Mouse (Mus musculus): ENCODE data around the gene Fam114a2. TPM values are rescaled to one million over a fixed set of nuclear protein-coding genes. Genes with fewer than 3 reads are reported as not detected.

Fam114a2 gene
- polyA plus RNA-seq, 1 experiment from 2014 or later: 62.4 TPM

DNA sequence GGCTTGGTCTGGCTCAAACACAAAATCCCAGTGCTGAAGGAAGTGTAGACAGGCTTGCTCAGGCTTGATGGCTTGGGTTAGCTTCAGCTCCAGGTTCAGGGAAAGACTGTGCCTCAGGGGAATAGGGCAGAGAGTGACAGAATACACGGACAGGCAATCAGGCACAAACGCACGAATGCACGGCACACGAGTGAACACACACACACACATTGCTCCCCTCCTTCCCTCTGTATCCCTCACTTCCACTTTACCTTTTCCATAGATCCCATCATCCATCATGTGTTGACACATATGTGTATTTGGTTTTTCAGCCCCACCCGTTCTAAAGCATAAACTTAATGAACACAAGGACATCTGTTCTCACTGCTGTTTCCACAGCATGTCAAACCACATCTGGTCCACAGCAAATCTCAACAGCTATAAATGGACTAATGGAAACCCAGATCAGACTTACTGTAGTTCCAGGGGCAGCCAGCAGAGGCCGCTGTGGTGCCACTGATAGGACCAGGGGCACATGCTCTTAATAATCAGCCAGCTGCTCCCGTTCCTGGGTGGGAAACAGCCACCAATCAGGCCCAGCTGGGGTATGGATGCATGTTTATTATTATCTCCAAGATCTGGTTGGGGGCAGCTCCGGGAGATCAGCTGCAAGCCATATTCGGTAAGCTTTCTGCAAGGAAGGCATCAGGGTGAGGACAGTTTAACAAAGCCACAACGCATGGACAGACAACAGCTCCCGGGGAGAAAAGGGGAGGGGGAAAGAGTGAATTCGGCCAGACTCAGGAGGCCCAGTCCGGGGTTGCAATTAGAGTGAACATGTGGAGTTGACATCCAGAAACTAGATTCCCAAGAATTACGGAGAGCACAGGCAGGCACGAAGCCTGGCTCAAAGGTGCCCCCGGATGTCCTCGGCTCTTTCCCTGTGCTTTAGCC lies 30.5 kb upstream of the Fam114a2 start:
- Histone ChIP-seq H3K27ac (replicated peaks; ENCODE audit: low read depth, low read length) (peak overlapping the region; percentile 55), H3K36me3 (ENCODE audit: control insufficient read depth, insufficient read depth, low read length) (no peaks in the 10 kb centered on the region), H3K4me3 (replicated peaks; ENCODE audit: low read depth, low read length) (no peak overlapping the region), H3K9ac (replicated peaks; ENCODE audit: low read length) (no peak overlapping the region), H3K27me3 (ENCODE audit: control insufficient read depth, insufficient read depth, low read length) (no peaks in the 10 kb centered on the region), H3K9me3 (ENCODE audit: control insufficient read depth, low read length) (no peaks in the 10 kb centered on the region), H3K4me1 (ENCODE audit: control insufficient read depth, insufficient read depth, low read length) (peaks cover 27% of the 10 kb centered on the region), H3K4me2 (ENCODE audit: low read length) (peak overlapping the region; percentile 41)
- DNase-seq (peak; percentile 94), ATAC-seq (ENCODE audit: low FRiP score, low TSS enrichment) (peak; percentile 72)
- WGBS: 23% methylated on average over 18 of the region's 18 CpGs

DNA sequence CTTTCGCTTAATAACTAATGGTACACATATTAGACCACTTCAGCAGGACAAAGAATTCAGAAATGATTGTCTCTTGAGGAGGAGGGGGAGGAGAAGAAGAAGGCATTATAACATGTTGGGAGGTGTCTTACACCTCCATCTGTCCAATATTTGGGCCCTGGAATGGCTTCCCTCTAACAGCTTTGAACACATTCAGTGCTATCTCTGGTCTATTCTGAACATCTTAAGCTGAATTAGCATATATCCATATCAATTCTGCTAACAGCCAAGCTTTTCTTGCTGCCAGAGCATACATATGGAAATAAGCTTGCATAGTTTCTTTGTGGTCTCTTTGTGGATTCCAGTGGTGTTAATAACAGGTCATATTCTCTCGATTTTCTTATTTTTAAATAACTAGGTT lies 22.3 kb upstream of the Fam114a2 start:
- no peak overlapping the region for H3K9ac ChIP-seq (replicated peaks; ENCODE audit: low read length)
- no peaks in the 10 kb centered on the region for H3K4me1 ChIP-seq (ENCODE audit: control insufficient read depth, insufficient read depth, low read length)
- H3K4me2 ChIP-seq (ENCODE audit: low read length): no peak overlapping the region
- ATAC-seq (ENCODE audit: low FRiP score, low TSS enrichment): no peak
- no peaks in the 10 kb centered on the region for H3K9me3 ChIP-seq (ENCODE audit: control insufficient read depth, low read length)
- H3K27ac ChIP-seq (replicated peaks; ENCODE audit: low read depth, low read length): 0 out of 2 replicates have a peak overlapping the region, but pooled peaks have one; percentile 52
- no peak for DNase-seq
- H3K27me3 ChIP-seq (ENCODE audit: control insufficient read depth, insufficient read depth, low read length): no peaks in the 10 kb centered on the region
- no peaks in the 10 kb centered on the region for H3K36me3 ChIP-seq (ENCODE audit: control insufficient read depth, insufficient read depth, low read length)
- WGBS: 66% methylated on average over 2 of the region's 2 CpGs
- no peak overlapping the region for H3K4me3 ChIP-seq (replicated peaks; ENCODE audit: low read depth, low read length)

DNA sequence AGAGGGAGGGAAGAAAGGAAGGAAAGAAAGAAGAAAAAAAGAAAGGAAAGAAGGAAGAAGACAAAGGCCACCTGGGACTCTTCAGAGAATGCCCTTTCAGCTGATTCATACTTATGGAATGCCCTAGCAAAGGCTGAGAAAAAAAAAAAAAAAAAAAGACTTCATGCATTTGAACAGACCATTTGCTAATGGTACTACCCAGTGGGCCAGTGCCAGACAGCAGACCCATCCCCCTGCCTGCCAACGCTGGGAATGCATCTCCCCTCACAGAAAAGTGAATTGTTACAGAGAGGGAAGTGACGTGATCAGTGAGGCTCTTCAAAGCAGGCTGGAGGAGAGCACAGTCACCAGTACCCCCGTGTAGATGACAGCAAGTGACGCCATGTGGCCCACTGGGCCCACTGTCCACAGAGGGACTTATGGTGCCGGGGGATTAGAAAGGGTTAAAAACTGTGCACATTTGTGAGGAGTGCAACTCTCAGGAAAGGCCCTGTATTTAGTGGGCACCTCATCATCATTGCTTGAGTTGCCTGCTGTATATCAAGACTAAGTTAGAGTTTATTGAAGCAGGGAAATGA lies 21.5 kb upstream of the Fam114a2 start:
- 65% methylated on average over 5 of the region's 5 CpGs for WGBS
- no peak overlapping the region for H3K9ac ChIP-seq (replicated peaks; ENCODE audit: low read length)
- H3K4me3 ChIP-seq (replicated peaks; ENCODE audit: low read depth, low read length): no peak overlapping the region
- H3K36me3 ChIP-seq (ENCODE audit: control insufficient read depth, insufficient read depth, low read length): no peaks in the 10 kb centered on the region
- H3K9me3 ChIP-seq (ENCODE audit: control insufficient read depth, low read length): no peaks in the 10 kb centered on the region
- 0 out of 2 replicates have a peak overlapping the region, but pooled peaks have one; percentile 52 for H3K27ac ChIP-seq (replicated peaks; ENCODE audit: low read depth, low read length)
- no peak for ATAC-seq (ENCODE audit: low FRiP score, low TSS enrichment)
- no peak overlapping the region for H3K4me2 ChIP-seq (ENCODE audit: low read length)
- no peaks in the 10 kb centered on the region for H3K4me1 ChIP-seq (ENCODE audit: control insufficient read depth, insufficient read depth, low read length)
- DNase-seq: no peak
- H3K27me3 ChIP-seq (ENCODE audit: control insufficient read depth, insufficient read depth, low read length): no peaks in the 10 kb centered on the region

DNA sequence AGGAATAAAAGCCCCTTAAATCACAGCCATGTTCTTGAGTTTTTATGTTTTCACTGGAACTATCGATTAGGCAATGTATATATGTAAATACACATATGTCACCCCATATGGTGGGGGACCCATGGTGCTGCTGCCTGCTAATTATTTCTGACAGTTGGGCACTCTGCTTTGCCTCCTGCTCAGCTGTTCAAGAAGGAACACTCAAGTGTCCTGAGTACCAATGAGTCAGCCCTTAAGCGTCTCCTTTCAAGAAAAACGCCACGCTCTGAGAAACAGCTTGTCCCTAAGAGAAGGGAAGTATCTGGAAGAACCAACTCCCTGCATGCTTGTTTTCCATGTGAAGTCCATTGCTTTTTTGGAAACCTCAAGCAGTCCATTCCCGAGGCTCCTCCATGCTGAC lies 17.5 kb upstream of the Fam114a2 start:
- Histone ChIP-seq H3K27ac (replicated peaks; ENCODE audit: low read depth, low read length) (no peak overlapping the region), H3K9ac (replicated peaks; ENCODE audit: low read length) (no peak overlapping the region), H3K4me1 (ENCODE audit: control insufficient read depth, insufficient read depth, low read length) (peaks cover 14% of the 10 kb centered on the region), H3K36me3 (ENCODE audit: control insufficient read depth, insufficient read depth, low read length) (peaks cover 17% of the 10 kb centered on the region), H3K4me3 (replicated peaks; ENCODE audit: low read depth, low read length) (no peak overlapping the region), H3K4me2 (ENCODE audit: low read length) (no peak overlapping the region), H3K9me3 (ENCODE audit: control insufficient read depth, low read length) (no peaks in the 10 kb centered on the region), H3K27me3 (ENCODE audit: control insufficient read depth, insufficient read depth, low read length) (no peaks in the 10 kb centered on the region)
- no peak for DNase-seq
- ATAC-seq (ENCODE audit: low FRiP score, low TSS enrichment): no peak
- 79% methylated on average over 5 of the region's 5 CpGs for WGBS

DNA sequence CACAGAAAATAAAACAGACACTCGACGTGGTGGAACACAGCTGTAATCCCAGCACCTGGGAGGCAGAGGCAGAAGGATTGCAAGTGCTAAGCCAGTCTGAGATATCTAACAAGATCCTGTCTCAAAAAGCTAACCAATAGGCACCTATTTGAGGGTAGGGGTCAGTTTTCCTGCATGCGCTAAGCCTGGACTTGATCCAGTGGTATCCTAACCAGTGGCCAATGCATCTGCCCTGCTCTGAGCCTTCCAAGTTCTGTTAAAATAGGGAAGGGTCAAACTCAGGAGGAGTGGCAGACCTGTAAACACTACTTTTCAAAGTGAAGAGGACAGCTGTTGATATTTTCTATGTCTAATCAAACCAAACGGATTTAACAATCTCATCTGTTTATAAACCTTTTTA lies 13.9 kb upstream of the Fam114a2 start:
- H3K9ac ChIP-seq (replicated peaks; ENCODE audit: low read length): no peak overlapping the region
- H3K4me2 ChIP-seq (ENCODE audit: low read length): no peak overlapping the region
- 87% methylated on average over 4 of the region's 4 CpGs for WGBS
- H3K4me1 ChIP-seq (ENCODE audit: control insufficient read depth, insufficient read depth, low read length): peaks cover 17% of the 10 kb centered on the region
- ATAC-seq (ENCODE audit: low FRiP score, low TSS enrichment) (no peak), DNase-seq (no peak)
- peak overlapping the region; percentile 89 for H3K27ac ChIP-seq (replicated peaks; ENCODE audit: low read depth, low read length)
- H3K4me3 ChIP-seq (replicated peaks; ENCODE audit: low read depth, low read length): no peak overlapping the region
- no peaks in the 10 kb centered on the region for H3K9me3 ChIP-seq (ENCODE audit: control insufficient read depth, low read length)
- no peaks in the 10 kb centered on the region for H3K27me3 ChIP-seq (ENCODE audit: control insufficient read depth, insufficient read depth, low read length)
- H3K36me3 ChIP-seq (ENCODE audit: control insufficient read depth, insufficient read depth, low read length): peaks cover 44% of the 10 kb centered on the region

DNA sequence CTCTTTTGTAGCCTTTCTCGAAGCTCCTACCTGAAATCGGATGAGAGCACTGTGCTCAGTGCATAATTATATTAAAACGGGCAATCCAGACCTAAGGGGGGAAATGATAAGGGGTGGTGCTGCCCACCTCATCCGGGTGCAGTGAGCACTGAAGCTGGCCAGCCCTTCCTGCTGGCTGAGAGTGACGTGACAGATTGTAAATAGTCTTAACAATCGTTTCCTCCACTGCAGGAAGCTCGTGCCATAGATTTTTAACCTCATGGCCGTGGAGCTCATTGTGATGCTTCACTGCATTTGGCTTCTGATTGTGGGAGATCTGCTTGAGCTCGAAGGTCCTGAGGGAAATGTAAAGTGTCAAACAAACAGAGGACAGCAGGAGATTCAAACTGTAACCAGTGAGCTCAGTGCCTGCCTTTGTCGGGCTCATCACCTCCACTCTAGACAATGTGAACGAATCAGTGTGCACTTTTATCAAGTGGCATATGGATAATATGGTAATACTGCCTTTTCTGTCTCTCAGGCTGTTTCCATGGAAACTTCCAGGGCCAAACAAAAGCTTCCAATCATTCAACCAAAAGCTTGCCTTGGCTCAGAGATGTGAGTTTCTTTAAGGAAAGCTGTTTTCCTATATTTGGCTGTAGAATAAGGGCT lies 13.0 kb upstream of the Fam114a2 start:
- Histone ChIP-seq H3K9ac (replicated peaks; ENCODE audit: low read length) (peak overlapping the region; percentile 39), H3K36me3 (ENCODE audit: control insufficient read depth, insufficient read depth, low read length) (peaks cover 44% of the 10 kb centered on the region), H3K9me3 (ENCODE audit: control insufficient read depth, low read length) (no peaks in the 10 kb centered on the region), H3K4me1 (ENCODE audit: control insufficient read depth, insufficient read depth, low read length) (peaks cover 17% of the 10 kb centered on the region), H3K27ac (replicated peaks; ENCODE audit: low read depth, low read length) (peak overlapping the region; percentile 89), H3K27me3 (ENCODE audit: control insufficient read depth, insufficient read depth, low read length) (no peaks in the 10 kb centered on the region), H3K4me2 (ENCODE audit: low read length) (peak overlapping the region; percentile 13; the same call in 1 of the 2 replicates), H3K4me3 (replicated peaks; ENCODE audit: low read depth, low read length) (no peak overlapping the region)
- 8% methylated on average over 11 of the region's 11 CpGs for WGBS
- DNase-seq (peak; percentile 81), ATAC-seq (ENCODE audit: low FRiP score, low TSS enrichment) (peak; percentile 48; the same call in 1 of the 2 replicates)

DNA sequence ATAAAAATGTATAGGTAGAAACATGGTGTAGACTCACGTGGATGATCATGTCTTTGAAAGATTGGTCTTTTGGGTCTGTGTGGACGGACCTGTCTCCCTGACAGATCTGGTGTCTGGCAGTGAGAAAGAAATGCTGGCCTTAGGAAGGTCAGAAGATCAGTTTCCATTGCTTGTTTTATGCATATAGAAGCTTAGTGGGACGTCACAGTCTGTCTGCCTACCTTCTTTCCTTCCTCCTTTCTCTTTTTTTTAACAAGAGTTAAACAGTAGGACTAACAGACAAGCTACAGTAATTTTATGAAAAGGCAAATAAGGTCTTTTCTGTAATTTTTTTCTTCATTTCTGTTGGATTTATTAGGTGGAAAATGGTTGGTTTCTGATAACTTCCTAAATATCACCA lies 10.7 kb upstream of the Fam114a2 start:
- Histone ChIP-seq H3K9me3 (ENCODE audit: control insufficient read depth, low read length) (no peaks in the 10 kb centered on the region), H3K36me3 (ENCODE audit: control insufficient read depth, insufficient read depth, low read length) (peaks cover 44% of the 10 kb centered on the region), H3K27ac (replicated peaks; ENCODE audit: low read depth, low read length) (no peak overlapping the region), H3K4me3 (replicated peaks; ENCODE audit: low read depth, low read length) (no peak overlapping the region), H3K4me1 (ENCODE audit: control insufficient read depth, insufficient read depth, low read length) (peaks cover 17% of the 10 kb centered on the region), H3K4me2 (ENCODE audit: low read length) (no peak overlapping the region), H3K9ac (replicated peaks; ENCODE audit: low read length) (no peak overlapping the region), H3K27me3 (ENCODE audit: control insufficient read depth, insufficient read depth, low read length) (no peaks in the 10 kb centered on the region)
- DNase-seq: no peak
- 92% methylated on average over 3 of the region's 3 CpGs for whole genome bisulfite sequencing
- no peak for ATAC-seq (ENCODE audit: low FRiP score, low TSS enrichment)

DNA sequence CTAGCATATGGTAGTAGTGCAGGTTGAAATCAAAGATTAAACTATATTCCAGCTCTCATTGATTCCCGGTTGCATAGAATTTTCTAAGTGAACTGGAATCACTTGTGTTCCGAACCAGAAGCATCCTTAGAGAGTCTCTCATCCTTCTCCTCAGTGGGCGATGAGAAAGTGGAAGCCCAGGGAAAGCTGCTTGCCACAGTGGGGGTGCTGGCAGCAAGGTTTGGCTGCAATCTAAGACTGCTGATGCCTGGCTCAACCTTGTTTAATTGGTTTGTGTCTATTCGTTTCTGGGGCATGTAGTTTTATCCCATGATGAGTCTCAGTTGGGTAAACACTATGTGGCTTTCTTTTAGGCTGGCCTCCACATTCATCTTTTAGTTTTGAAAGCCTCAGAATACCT lies 9.1 kb upstream of the Fam114a2 start:
- H3K27ac ChIP-seq (replicated peaks; ENCODE audit: low read depth, low read length): no peak overlapping the region
- H3K4me2 ChIP-seq (ENCODE audit: low read length): no peak overlapping the region
- WGBS: 88% methylated on average over 4 of the region's 4 CpGs
- H3K9me3 ChIP-seq (ENCODE audit: control insufficient read depth, low read length): no peaks in the 10 kb centered on the region
- H3K36me3 ChIP-seq (ENCODE audit: control insufficient read depth, insufficient read depth, low read length): peaks cover 31% of the 10 kb centered on the region
- DNase-seq (no peak), ATAC-seq (ENCODE audit: low FRiP score, low TSS enrichment) (no peak)
- no peak overlapping the region for H3K4me3 ChIP-seq (replicated peaks; ENCODE audit: low read depth, low read length)
- H3K9ac ChIP-seq (replicated peaks; ENCODE audit: low read length): no peak overlapping the region
- peaks cover 17% of the 10 kb centered on the region for H3K4me1 ChIP-seq (ENCODE audit: control insufficient read depth, insufficient read depth, low read length)
- no peaks in the 10 kb centered on the region for H3K27me3 ChIP-seq (ENCODE audit: control insufficient read depth, insufficient read depth, low read length)
